Mouse (Mus musculus): ENCODE measurements around the gene Zdhhc1.

- TF ChIP-seq CTCF (IDR thresholded peaks at IDR 0.05; ENCODE audit: low read depth) (no peak), EP300 (IDR thresholded peaks at IDR 0.05; ENCODE audit: low read depth) (no peak)
Observed at GRCm38 (mm10) chr8:105517346-105517745, 20.6 kb upstream of the Zdhhc1 start.
